Mouse (Mus musculus) left cerebral cortex, postnatal 10 days (tissue): Measurements from ENCODE around the gene Mpzl2. TPM values are rescaled to one million over a fixed set of nuclear protein-coding genes. Genes with fewer than 3 reads are reported as not detected.

Experiments used
- DNase-seq, 2 experiments: peaks; one replicate each; pipeline ENCODE4 v3.0.0; 2021 to 2022; ENCODE audit warnings: low spot score in 2 of 2, mixed read lengths in 1 of 2; ENCODE audit errors: extremely low spot score in 1 of 2
- intact Hi-C: fragments of 180-260 bp; cut with DNase I; formaldehyde crosslinking; loops from one replicate; pipeline ENCODE4 v1.15.1; 2025
- total RNA-seq, 2 experiments: library from RNA; stranded (reverse); gene quantifications; 2 replicates each; pipeline ENCODE4 v1.2.3; 2021

Mpzl2 gene
- total RNA-seq, 2 experiments from 2014 or later = 0.95 to 1.4 TPM

DNA sequence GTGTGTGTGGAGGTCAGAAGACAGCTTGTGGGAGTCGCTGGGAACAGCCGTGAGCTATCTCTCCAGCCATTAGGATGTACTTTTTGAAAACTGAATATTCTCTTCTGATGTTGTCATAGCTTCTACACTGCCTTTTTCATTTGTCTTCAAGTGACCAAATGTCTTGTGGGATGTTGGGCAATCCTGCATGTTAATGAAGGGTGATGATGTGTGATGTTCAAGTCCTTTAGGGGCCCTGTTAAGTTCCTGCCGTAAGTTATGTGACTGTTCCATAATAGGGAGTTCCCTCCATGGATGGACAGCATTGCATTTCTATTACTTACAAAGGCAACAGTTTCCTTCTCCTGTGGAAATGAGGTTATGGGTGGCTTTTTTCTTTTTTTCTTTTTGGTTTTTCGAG is 27.1 kb downstream of the Mpzl2 start:
- no peak for DNase-seq
- intact Hi-C loops = no loop called here

DNA sequence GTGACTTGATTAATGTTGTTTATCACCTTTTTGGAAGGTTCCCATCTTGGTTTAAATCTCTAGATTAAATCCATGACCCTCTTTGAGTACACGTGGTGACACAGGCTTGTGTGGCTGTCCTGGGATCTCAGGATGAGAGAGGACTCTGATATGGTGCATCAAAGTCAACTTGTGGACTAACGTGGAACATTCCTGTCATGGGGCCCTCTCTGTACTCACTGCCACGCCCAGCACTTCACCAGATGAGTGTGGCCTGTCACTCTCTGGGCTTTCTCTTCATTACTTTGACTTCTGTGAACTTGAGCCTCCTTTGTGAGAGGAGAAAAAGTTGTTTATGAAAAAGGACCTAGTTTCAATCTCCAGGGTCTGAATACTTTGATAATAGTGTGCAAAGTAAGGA is 32.2 kb downstream of the Mpzl2 start:
- no peak for DNase-seq
- intact Hi-C loops = no loop called here

DNA sequence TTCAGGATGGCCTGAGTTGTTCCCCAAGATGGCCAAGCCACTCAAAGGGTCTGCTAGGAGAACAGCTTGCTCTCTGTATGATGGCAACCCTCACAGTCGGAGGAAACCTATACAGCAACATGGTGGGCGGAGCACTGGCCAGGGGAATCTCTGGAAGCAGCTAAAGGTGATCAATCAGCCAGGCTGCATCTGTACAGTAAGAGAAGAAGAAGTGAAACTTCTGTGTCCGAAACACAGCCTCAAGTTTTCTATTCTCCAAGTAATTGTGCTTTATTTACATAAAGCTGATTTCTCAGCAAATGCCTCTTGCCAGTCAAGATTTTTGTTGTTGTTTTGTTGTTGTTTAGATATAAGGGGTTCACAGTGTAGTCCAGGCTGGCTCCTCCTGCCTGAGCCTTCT is 38.3 kb downstream of the Mpzl2 start:
- intact Hi-C loops = no loop called here

DNA sequence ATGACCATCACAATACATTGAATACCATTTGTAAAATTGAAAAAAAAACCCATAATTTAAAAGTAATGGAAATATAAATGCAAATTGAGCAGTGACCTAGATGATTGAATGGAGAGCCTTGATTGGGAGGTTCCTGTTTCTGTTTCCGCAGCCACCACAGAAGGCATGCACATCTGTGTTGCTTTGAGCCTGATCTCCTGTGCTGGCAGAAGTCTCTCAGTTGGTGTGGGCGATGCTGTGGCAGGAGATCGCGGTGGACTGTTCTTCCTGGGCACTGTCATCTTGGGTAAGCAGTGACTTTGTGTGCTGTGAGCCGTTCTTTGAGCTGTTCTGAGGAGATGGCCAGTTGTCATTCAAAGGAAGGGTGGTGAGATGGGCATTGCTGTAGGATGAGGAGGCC is 39.4 kb downstream of the Mpzl2 start, which contains the start of gene Jaml:
TSS of gene Jaml (plus strand) at position 173 of the 400 bp plus-strand sequence.
- intact Hi-C loops = no loop called here
- DNase-seq = no peak

More for the DNA sequence above, 38.3 kb downstream of the Mpzl2 start:
- DNase-seq = no peak

DNA sequence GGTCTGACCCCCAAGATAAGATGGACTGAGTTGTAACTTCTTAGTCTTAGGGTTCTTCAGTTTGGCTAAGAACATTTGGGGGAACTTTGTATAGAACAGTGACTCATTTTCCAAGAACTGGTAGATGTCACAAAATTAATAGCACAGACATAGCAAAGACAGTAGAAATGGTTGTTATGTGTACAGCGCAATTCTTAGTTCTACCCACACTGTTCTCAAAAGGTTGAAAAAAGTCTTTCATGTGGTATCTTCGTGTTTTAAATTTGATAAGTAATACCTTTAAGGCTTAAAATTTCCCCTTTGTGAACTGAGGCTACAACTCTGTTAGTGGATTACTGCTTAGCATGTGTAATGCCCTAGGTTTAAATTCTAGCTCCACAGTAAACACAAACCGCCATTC is 43.5 kb downstream of the Mpzl2 start:
- intact Hi-C loops = no loop called here
- no peak for DNase-seq

DNA sequence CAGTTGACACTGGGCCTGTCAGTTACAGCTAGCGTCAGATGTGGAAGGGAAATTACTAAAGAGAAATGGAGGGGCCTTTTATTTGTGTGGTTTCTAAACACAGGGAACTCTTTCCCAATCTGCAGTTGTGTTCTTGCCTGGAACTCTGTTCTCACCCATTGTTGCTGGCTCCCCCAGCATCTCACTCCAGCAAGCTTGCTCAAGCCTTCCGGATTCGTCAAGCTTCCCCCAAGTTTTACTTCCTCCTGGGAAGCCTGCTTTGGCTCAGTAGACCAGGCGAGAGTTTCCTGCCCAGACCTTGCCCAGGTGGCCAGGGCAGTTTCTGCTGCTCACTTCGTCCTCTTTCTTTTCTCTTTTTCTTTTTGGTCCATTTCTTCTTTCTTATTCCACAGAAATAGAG is 45.0 kb downstream of the Mpzl2 start:
- intact Hi-C loops = no loop called here
- no peak for DNase-seq

DNA sequence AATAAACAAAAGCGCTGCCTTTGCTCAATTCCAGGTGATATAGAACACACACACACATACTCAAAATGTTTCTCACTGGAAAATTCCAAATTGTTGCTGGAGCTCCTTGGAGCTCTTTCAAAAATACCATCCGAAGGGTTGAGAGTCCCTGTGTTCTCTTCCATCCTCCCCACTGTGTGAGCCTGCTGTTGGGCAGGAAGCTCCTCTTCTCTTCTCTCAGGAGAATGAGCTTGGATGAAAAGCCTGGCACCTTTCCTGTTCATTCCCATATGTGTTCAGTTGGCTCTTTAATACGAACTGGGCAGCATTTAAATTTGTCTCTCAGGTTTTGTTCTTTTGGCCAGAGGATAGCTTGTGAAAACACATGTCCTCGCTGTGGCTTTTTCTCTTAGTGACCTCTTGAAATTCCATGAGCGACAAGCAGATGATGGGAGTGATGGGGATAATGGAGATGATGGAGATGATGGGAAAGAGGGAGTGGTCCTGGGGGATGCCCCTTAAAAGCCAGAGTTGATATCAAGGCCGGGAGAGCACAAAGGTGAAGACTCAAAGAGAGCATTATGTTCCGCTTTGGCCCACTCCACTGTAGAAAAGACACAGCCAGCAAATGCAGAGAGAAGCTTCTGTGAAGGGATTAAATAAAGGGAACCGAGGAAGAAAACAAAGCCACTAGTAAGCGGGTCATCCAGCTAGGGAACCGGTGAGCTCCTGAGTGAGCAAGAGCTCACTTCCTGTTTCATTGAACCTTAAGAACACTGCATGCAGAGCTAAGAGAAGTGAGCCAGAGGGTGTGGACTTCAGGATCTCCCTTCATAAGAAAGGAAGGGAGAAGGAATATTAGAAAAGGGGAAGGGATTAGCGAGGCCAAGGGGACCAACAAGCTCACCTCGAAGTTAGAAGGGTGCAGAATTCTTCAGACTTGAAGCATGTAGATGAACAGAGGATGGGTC is 46.4 kb downstream of the Mpzl2 start:
- intact Hi-C loops = no loop called here
- no peak for DNase-seq

DNA sequence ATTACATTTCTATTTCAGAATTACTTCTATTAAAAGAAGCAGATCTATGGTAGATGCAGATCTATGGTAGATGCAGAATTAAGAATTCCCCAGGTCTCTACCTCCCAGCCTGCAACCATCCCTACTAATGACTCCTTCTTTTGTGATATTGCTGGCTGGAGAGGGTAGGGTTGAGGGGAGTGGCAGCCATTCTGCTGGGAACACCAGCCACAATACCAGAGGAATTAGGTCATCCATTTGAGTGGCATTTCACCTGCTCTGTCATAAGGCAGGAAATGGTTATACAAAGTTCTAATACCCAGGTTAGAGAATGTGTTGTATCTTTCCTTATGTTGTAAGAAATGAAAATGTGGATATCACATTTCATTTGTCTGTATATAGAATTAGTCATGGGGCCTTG is 48.4 kb downstream of the Mpzl2 start:
- intact Hi-C loops = no loop called here
- DNase-seq = no peak

DNA sequence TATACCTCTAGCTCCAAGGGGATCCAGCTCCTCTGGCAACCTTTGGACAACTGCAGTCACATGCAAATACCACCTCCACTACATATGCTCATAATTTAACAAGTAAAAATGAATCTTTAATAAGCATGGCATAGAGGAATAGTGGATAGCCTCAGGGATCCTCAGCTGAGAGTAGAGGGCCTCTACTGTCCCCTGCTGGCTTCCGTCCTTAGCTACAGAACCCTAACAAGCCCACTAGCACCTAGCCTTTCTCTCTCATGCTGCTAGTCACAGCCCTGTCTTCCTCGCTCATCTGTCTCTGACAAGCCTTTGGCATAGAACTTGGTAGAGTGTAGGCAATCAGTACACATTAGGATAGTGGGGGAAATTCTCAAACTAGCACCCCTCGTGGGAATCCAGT is 51.2 kb downstream of the Mpzl2 start:
- intact Hi-C loops = no loop called here
- DNase-seq = no peak

DNA sequence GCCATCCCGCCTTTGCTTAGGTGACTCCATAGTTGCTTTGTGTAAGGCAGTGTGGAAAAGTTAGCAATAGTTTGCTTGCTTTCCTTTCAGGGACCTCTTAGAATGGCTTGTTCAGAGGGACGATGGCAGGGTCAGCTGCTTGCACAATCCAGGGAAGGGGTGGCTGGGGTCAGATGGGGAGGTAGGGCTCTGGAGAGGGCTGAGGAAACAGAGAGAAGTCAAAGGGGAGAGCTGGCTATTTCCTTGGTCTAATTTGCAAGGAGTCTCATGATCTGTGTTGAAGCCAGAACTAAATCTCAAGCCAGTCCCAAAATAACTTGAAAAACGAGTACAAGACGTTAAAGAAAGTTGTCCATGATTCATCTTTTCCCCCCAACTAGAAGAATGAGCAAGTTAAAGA is 53.0 kb downstream of the Mpzl2 start:
- intact Hi-C loops = no loop called here
- DNase-seq = peak in 1 of 2 experiments; percentile 34

DNA sequence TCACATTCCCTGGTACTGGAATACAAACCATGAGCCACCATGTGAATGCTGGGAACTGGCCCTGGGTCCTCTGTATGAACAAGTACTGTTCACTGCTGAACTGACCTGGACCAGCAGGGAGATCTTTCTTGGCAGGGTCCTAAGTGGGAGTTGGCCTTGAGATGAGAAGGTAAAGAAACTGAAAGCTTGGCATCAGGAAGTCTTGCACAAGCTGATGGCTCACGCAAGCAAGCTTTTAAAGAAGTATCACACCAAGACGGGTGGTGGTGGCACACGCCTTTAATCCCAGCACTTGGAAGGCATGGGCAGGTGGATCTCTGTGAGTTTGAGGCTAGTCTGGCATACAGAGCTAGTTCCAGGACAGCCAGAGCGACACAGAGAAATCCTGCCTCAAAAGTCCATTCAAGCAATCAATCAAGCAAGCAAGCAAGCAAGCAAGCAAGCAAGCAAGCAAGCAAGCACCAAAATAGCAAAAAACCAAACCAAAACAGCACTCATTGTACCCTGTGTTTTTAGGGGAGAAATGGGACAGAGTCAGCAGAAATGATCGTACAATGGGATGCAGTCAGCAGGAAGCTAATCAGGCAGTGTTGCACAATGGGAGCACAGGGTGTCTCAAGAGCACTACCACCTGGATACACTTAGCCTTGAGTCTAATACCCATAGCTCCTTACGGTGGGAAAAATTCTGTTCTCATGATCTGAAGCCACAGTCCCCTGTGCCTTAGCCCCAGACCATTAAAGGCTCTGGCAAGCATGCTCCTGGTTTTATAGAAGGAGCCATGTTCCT is 55.7 kb downstream of the Mpzl2 start:
- no peak for DNase-seq
- intact Hi-C loops = no loop called here

DNA sequence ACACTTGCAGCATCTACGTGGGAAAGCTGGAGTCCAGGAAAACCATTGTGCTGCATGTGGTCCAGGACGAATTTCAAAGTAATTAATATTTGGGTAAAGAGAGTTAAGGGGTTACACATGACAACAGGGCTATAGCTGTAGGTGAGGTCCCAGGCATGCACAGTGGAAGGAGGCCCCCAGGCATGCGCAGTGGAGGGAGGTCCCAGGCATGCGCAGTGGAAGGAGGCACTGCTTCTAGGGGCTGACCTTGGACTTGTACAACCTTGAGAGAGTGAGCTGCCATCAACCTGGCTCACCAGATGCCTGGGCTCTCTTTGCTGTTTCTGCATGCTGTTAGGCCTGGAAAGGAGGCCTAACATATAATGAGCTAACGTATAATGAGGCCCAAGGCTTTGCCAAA is 58.3 kb downstream of the Mpzl2 start:
- intact Hi-C loops = no loop called here
- no peak for DNase-seq

DNA sequence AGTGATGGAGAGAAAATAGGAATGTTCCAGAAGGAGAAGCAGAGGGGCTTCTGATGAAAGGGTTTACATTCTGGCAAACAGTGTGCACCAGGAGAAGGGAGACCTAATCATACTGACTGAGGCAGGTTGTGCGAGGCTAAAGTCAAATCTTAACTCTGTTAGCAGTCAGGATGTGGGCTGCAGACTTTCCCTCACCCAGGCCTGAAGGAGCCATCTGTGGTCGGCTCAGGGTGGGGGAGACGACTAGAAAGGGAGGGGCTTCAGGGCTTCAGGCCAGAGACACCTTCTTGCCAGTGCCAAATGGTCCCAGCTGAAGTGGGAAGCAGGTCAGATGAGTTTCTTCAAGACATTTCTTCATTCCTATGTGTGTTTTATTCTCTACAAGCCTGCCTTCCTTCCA is 58.8 kb downstream of the Mpzl2 start:
- DNase-seq = no peak
- intact Hi-C loops = no loop called here

DNA sequence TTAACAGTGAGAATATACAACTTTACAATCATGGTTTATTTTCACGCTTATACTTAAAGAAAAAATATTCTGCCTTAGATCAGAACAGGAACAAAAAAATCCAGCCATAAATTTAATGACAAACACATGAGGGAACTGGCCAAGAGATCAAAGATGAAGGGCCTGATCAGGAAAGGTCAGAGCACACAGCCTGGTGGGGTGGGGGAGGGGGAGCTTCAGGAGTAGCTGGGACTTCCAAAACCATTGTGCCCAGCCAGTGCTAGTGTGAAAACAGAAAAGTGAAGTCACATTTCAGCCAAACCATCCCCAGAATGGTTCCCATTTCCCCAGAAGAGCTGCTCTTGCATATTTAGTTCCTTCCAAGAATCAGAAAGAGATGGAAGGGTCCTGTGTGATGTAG is 62.9 kb downstream of the Mpzl2 start:
- DNase-seq = no peak
- intact Hi-C loops = no loop called here

DNA sequence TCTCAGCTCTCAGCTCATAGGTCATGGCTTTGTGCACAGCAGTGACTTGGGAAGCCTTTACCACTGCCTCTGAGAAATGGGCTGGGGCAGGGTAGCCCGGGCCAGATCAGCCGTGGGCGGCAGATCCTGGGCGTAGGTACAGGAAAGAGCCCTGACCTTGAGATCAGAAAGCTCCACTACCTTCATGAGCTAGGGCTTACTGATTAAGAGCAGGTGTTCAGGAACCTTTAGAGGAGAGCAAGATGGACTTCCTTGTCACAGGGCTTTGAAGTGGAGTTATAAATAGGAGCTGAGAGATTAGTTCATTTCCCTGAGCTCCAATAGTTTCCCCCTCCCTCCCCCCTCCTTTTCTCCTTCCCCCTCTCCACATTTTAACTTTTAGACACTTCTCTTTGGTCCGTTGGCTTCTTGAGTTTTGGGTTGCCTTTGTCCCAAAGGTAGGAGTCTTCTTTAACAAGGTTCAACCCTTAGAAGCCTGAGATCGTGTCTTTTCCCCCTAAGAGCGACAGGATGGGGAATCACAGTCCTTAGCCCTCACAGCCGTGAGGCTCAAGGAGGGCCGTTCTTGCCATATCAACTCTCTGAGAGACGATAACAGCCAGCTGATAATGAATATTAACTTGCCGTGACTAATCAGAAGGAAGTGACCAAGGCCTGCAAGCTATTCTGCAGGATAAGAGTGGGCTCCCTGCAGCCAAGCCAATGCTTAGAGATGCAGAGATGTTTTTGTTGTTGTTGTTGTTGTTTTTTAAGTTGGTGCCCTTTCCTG is 63.8 kb downstream of the Mpzl2 start:
- intact Hi-C loops = no loop called here

More for the DNA sequence above, 63.8 kb downstream of the Mpzl2 start:
- no peak for DNase-seq

Other genes starting within 250 kb of the Mpzl2 start
- 10 to 100 TPM; 31.3 to 31.6 TPM for gene Tmem25, start 240.5 kb upstream of the Mpzl2 start, total RNA-seq
- 1 to 10 TPM; 1.2 to 1.4 TPM for gene Ttc36, start 236.7 kb upstream of the Mpzl2 start, total RNA-seq
- gene Kmt2a, start 158.5 kb upstream of the Mpzl2 start, total RNA-seq = 10 to 100 TPM; 43.2 to 49.7 TPM
- gene Atp5l, start 119.1 kb upstream of the Mpzl2 start, total RNA-seq = 100 to 1,000 TPM; 377 to 378 TPM
- gene Ube4a, start 74.2 kb upstream of the Mpzl2 start, total RNA-seq = 100 to 1,000 TPM in 1 of 2 experiments, 10 to 100 TPM in 1; 96.1 to 101 TPM
- gene Cd3g, start 59.4 kb upstream of the Mpzl2 start, total RNA-seq = not detected
- not detected for gene Cd3d, start 58.0 kb upstream of the Mpzl2 start, total RNA-seq
- not detected for gene Cd3e, start 30.2 kb upstream of the Mpzl2 start, total RNA-seq
- gene Mpzl3, start 15.4 kb downstream of the Mpzl2 start, total RNA-seq = 1 to 10 TPM; 3.1 to 4.5 TPM
- gene Jaml, start 39.4 kb downstream of the Mpzl2 start, total RNA-seq = 1 to 10 TPM in 1 of 2 experiments, under 1 TPM in 1; 0.88 to 1.1 TPM
- gene Scn2b, start 78.0 kb downstream of the Mpzl2 start, total RNA-seq = 10 to 100 TPM; 89.1 to 97.5 TPM
- 10 to 100 TPM in 1 of 2 experiments, 1 to 10 TPM in 1; 4.4 to 11.9 TPM for gene Scn4b, start 98.6 kb downstream of the Mpzl2 start, total RNA-seq
- under 1 TPM in 1 of 2 experiments, not detected in 1; 0.32 TPM for gene BC049352, start 142.2 kb downstream of the Mpzl2 start, total RNA-seq
- gene Tmprss4, start 164.3 kb downstream of the Mpzl2 start, total RNA-seq = not detected
- gene Il10ra, start 229.3 kb downstream of the Mpzl2 start, total RNA-seq = 1 to 10 TPM; 2.2 to 2.4 TPM